Mouse (Mus musculus) kidney, postnatal 10 days (tissue): ENCODE measurements around the gene Fgf18.

Experiments
- DNase-seq: peaks from one replicate; pipeline ENCODE4 v3.0.0; 2021; ENCODE audit warnings: mixed read lengths

Fgf18 gene

DNA sequence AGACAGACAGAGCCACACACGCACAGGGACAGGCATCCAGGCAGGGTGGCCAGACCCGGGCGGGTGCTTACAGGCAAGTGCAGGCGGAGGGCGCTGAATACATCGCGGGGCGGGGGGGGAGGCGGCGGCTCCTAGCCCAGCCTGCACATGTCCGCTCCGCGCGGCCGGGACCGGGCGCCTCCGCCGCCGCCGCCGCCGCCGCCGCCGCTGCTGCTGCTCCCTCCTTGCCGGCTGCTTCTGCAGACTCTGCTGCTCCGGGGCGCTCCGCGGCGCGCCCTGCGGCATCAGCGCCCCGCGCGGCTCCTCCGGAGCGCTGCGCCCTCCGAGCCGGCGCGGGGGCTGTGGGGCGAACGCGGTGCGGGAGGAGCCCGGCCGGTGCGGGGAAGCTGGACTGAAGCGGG, at the start of gene Fgf18:
Gene Fgf18 (minus strand): TSS at position 230 of the 401 bp plus-strand sequence.
- peak; percentile 60 for DNase-seq

DNA sequence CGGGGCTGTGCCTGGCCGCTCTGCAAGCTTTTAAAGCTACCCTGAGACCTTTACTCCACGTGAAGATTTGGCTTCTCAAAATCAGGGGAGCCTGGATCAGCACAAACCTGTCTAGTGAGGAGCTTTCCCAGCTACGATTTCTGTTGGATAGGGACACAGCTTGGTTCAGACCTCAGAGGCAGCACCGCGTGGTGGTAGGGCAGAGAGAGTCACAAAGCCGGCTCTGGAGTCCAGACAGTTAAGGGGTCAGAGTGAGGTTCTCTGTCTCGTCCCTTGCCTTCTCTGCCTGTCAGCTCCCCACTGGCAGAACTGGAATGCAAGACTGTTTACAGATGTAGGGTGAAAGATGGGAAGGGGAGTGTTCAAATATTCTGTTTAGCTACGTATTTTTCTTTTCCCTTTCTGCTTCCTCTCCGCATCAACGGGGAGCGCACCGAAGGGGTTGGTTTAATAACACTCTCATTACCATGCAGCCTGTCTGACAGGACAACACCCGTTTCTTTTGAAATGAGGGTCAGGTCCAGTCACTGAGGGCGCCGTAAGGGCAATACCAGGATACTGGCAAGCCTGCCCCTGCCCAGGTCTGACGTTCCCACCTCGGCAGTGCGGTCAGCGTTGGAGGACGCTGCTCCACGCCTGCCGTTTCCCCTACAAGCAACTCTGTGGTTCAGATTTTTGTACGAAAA, 49.4 kb upstream of the Fgf18 start:
- DNase-seq, result no peak

DNA sequence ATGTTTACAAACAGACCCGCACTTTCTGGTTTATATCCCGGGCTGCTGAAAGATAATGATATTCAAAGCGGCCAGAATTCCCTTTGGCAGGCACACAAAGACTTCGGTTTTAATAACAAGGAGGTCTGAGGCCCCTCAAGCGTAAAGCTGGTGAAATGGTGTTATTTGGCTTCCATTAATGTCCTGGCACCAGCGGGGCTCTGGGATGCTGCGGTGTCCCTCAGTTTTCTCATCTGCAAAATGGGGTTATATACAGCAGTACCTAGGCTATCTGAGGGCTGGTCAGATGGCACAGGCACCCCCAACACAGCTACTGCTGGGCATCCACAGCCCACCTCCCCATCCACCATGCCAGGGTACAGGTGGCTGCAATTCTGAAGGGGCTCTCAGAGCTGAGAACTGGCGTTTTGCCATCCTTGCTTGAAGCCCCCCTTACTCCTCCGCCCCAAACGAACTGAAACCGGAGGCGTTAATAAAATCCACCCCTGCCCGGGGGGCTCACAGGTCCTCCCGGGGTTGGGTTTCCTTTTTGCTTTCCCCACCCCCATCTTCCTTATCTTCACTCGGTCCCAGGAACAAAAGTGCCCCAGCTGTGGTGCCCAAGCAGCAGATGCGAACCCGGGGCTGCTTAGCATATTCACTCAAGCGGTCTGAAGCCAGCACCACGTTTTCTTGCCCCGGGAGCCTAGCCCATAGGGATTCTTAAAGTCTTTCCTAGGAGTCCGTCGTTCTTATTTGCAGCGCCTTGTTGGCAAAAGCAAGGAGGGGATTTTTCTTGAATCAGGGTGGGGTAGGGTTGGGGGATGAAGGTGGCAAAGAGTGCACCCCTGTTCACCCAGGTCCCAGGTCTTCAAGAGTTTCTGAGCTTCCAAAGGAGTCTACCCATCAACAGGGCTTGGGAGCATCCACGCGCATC, 48.6 kb upstream of the Fgf18 start:
- DNase-seq, result no peak

DNA sequence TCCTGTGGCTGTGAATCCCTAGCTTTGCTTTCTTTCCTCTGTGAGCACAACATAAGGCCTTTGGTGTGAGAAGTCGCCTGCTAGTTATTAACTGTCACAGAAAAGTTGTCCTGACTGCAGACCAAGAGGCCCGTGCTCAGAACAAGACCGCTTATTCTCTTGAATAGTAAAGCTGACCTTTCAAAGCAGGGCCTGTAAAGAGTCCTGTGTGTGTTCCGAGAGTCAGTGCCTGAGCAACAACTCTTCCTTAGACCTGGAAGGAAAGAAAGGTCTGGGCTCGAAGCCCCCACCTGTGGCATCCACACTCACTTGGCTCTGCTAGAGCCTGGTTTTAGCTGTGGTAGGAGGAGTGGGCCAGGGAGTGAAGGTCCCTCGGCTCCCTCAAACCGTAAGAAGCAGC, 47.9 kb upstream of the Fgf18 start:
- DNase-seq, result no peak

DNA sequence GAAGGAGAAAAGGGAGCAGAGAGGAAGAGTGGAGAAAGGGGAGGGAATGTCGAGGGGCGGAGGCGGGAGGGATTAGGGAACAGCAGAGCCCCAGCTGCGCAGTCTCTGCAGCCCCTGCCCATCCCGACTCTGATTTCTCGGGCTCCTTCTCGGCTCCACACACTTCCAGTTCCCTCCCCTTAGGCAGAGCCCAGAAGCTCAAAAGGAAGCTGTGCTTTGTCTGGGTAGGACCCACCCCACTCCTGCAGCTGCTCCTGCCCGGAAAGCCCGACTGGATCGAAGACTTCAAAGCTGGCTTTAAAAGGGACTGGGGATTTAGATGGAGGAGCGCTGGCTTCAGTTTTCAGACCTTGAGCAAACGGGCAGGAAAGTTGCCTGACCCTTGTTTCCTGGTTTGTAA, 46.5 kb upstream of the Fgf18 start:
- DNase-seq, result no peak

DNA sequence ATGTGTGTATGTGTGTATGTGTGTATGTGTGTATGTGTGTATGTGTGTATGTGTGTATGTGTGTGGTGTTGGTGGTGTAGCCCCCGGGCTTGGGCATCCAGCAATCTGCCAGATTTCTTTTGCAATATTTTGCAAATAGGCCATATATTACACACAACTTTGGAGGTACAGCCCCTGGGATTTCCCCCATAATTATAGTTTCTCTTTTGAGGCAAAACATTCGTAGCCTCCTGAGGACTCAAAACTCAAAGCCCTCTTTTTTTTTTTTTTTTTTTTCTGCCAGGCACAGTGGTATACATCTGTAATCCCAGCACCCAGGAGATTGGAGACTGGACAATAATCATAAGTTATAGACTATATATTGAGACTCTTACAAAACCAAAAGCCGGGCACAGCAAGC, 34.6 kb upstream of the Fgf18 start:
- DNase-seq, result no peak

DNA sequence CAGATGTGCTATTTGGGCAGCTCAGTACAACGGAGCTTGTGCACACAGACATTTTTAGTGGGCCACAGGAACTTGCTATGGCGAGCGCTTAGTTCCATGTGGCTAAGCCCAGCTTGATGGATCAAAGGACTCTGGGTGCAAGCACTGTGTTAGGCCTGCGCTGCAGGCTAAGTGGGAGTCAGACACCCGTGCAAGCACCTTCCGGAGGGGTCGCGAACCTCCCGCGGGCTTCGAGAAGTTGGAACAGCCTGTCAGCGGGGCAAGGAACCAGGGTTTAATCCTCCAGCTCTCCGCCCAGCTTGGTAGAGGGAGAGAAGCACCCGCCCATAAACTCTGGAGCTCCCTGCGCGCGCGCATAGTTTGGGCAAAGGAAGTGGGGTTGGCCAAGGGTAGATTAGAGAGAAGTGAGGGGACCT, 33.5 kb upstream of the Fgf18 start:
- DNase-seq, result no peak

DNA sequence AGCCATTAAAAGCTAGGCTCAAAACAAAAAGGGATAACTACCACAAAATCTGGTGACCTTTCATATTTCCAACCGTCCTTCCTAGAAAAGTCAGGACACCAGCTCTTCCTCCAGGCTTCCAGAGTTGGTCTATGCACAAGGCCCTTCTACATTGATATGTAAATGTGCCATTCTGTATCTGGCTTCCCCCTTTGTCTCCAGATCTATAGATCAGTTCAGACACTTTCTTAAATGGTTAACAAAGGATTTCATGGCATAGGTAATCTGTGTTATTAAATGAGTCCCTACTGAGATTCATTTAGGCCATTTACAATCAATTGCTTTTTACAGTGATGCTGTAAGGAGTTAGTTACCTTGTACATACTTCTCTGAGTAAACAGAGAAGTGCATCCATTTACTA, 32.6 kb upstream of the Fgf18 start:
- DNase-seq, result no peak

DNA sequence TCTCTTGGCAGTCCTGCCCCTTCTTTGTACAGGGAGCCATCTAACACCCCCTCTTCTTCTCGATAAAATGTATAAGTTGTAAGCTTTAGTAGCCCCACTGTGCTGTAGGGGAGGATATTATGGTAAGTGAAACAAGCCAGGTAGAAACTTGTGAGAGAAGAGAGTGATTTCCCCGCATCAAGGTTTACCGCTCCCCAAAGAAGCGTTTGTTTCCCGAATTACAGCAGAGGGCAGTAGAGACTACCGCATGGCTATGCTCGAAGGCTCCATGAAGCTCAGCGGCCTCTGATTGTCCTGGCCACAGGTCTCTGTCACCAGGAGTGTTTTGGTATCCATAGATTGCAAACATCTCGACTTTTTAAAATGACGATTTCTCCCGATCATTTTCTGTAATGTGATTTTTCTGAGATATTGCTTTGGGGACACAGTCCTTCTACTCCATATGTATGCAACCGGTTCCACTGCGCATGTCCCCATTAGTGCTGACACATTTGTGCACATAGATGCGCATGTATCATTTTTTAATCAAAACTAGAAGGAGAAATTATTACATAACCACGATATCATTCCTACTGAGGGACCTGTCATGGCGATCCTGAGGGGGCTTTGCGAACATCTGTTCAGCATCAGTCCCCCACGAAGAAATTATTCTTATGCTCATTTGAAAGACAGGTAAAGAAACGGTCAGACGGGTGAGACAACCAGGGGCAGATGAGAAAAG, 29.5 kb upstream of the Fgf18 start:
- DNase-seq, result peak; percentile 70

DNA sequence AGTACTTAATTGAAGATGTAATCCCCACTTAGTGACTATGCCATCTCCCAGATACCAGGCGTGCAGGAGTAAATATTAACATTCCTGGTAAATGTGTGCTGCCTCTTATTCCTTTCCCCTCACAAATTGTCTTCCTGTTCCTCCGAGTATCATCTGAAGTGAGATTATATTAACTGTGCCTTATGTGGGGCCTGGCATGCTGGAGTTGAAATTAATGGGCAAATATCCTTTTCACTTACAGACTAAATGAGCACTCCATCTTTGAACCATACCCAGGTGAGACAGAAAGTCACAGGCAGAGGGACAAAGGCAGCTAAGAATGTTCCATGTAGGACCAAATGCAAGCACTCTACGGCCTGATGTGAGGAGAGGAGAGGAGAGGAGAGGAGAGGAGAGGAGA, 28.6 kb upstream of the Fgf18 start:
- no peak for DNase-seq

DNA sequence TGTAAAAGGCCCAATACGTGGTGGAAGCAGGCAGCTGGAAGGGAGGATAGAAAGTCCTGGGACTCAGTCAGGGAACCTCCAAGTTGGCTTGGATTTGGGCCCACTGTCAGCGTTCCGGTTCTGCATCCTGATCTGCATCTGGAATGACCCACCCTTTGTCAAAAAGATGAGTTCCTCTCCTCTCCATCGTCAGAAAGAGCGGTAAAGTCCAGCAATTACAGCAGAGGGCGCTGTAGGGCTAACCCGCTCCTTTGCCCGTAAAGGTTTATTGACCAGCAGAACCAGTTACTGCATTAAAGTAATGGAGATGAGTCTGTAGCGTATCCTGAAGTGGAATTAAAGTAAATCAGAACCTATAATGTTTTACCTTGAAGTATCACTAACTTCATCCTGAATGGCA, 23.3 kb upstream of the Fgf18 start:
- peak; percentile 73 for DNase-seq

DNA sequence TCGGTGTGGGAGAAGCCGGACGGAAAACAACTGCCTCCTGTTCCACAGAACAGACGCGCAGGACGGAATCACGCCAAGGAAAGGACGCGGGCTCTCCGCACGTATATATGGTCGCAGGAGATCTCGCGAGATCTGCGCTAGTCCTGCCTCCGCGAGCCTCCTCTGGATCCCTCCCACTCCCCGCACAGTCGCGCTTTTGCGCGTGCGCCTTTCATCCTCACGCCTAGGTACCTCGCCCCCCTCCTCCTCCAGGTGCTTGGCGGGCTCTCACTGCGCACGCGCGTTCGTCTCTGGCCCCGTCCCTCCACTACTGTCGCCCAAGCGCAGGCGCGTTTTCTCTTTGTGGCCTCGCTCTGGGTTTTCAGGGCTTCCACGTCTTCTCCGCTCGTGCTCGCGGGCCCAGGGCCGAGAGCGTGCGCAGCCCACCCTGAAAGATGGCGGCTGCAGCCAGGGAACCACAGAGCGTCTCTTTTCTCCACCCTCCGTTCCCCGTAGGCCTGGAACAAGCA, 15.9 kb upstream of the Fgf18 start, which contains the start of gene Npm1:
Gene Npm1 (minus strand): TSS at position 209 of the 509 bp plus-strand sequence.
- DNase-seq, result peak; percentile 99

DNA sequence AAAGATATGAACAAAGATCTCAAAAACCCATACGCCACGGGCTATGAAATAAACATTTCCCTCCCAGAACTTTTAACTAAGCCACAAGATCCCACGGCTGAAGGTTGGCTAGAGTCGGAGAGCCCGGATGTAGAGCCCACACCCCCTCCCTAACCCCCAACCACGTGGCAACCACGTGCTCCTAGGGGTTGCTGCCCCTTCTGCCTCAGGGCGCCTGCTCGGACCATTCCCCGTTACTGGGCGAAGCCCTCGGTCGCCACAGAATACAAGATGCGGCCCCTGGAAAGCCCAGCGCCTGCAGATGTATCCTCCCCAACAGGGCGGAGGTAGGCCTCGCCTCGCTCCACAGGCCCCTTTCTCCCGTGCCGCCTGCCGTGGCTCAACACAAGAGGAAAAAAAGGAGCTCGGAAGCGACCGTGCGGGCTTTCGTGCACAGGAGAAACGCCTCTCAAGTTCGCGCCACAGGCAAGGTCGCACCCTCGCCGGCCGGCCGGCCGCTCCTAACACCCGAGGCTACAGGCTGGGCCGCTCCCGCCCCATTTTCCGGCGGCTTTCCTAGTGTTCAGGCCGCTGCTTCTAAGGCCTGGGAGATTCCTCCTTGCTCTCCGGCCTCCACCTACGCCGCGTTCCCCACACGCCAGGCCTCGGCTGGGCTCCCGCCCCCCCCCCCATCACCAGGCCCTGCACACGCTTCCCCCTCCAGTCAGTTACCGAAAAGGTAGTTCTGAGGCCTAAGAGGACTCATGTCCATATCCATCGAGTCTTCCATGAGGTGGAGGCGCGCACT, 15.2 kb upstream of the Fgf18 start:
- peak; percentile 83 for DNase-seq

DNA sequence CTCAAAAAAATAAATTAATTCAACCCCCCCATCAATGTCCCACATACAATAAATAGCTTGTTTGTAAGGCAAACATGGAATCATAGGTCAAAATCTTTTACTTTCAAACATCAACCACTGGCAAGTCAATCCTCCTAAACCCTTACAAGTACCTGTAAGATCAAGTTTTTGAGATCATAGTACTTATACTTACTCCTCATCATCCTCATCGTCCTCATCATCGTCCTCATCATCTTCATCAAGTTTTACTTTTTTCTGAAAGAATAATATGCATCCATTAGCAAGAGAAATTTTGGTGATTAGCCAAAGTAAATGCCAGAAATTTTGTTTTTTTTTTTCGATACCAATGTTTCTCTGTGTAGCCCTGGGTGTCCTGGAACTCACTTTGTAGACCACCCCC, 12.5 kb upstream of the Fgf18 start:
- no peak for DNase-seq

DNA sequence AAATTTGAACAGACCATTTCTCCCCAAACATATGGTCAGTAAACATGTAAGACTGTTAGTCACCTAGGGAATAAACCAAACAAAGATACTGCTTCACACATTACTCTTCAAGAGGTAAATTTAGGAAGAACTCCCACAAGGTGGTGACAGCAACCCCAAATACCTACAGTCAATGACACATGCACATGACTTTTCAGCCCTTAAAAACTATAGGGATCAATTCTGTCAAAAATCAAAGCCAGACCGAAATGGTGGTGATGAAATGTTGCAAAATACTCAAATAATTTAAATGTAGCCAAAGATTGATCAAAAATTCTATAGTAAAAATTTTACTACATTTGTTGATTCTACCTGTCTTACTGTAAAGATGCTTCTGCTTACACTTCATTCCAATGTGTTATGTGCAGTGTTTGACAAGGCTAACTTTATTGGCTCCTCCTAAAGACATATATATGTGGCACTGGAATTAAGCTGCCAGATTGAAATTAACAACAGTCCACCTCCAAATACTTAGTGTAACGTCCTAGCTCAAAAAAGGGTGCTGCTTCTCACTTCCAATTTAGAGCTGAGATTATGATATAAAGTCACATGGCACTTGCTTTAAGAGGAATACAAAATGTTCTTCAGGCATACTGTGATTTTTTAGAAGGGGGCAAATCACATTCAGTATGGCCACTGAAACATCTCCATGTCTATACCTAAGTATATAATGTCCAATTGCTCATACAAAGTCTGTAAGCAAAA, 10.4 kb upstream of the Fgf18 start:
- DNase-seq, result no peak

DNA sequence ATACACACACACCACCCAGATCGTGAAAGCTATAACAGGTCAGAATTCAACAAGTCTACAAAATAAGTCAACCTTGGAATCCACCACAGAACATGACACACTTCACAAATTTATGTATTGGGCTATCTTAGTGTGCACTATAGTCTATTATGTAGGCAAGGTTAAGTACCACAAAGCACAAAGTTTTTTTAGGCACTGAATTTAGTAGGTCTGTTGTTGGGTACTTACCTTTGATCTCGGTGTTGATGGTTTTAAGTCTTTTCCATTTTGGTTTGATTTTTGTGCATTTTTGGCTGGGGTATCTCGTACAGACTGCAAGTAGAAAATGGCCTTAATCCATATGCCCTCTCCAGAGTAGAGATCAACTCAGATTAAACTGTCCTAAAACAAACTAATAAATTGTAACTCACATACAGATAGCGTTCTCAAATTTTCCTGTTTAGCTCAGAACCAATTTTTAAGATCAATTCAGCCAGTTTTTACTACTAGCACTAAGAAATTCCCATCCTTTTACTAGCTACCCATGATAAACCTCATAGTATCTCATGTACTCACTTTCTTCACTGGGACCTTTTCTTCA, 9.3 kb upstream of the Fgf18 start:
- no peak for DNase-seq

DNA sequence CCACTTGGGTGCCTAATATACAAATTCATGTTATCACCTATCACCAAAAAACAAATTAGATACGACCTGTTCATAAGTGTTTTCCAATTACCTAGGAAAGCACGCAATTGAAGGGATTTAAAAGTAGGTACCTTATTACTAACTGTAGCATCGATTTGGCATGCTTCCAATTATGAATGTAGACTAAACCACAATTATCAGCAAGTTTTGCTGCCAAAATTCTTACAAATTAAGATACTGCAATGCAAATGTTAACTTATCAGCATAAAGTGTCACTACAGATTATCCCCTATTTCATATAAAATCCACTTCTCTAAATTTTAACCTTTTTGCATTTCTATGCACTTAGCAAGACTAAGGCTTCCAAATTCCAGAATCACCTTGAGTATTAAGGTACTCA, 7.3 kb upstream of the Fgf18 start:
- no peak for DNase-seq

DNA sequence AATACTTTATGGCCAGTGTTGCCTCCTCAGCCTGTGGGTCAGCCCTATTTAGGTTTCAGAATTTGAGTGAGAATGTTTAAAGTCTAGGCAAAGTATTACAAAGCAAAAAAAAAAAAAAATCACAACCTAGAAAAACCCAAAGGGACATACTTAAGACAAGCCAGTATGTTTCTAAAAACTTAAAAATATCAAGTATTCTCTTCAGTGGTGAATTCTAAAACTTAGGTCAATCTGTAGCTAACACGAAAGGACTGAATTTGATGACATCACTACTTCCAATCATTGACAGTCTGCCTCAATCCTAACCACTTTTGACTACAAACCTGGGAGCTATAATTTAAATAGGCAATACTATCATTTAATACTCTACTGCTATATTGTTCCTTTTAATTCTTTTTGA, 5.8 kb upstream of the Fgf18 start:
- no peak for DNase-seq

DNA sequence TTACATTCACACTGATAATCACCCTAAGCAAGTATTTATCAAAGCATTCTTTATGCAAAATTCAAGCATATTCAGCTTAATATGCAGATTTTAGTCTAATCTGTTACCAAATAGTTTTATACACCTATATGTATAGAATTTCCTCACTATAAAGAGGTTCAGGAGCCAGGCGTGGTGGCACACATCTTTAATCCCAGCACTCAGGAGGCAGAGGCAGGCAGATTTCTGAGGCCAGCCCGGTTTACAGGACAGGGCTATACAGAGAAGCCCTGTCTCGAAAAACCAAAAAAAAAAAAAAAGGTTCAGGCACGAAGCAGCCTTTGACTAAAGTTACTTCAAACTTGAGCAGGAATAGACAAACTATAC, 4.6 kb upstream of the Fgf18 start:
- DNase-seq, result no peak

DNA sequence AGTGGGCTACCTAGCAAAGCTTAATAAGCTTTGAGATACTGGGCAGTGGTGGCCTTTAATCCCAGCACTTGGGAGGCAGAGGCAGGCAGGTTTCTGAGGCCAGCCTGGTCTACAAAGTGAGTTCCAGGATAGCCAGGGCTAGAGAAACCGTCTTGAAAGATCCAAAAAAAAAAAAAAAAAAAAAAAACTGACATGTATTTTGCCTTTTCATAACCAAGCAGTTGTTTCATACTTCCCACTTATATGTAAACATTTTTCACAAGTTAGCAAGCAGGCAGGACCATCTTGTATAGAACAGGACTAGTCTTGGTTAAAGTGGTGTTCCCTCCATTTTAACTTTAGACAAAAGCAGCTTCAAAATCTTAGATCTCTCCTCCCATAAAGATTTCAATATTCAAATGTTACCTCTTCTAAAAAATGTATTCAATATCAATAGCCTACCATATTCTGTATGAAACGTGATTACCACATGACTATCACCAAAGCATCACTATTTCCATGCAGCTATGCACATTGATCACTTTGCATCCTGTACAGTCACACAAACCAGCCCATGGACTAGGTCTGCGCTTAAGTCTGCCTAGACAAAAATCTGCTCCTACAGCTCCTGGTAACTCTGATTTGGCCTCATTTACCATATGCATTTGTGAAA, 4.1 kb upstream of the Fgf18 start:
- no peak for DNase-seq

DNA sequence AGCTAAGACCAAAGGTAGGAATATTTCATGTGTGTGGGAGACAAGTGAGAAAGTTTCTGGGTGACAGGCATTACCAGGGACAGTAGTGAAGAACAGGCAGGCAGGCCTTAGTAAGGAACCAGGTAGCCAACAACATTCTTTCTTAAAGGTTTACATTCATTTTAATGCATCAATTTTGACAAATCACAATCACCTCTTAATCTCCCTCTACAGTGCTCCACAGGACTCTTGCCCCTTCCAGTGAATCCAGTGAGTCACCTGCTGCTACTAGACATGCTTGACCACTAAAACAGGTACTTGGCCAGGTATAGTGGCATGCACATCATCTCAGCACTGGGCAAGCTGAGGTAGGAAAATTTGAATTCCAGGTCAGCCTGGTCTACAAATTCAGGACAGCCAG, 3.2 kb upstream of the Fgf18 start:
- DNase-seq, result no peak
